Mouse (Mus musculus): ENCODE data around the gene Fndc10. TPM values are rescaled to one million over a fixed set of nuclear protein-coding genes. Genes with fewer than 3 reads are reported as not detected.
"Not testable (repeated sequence)": the region's sequence is repeated elsewhere in the genome, so short reads cannot be mapped to it uniquely, and the experiment has no call there.

Fndc10 gene
- polyA plus RNA-seq (2015; fragmentation: Nextera tagmentation; extraction: Ambion mirVana): 3.3 and 3.6 TPM in 2 replicates

DNA sequence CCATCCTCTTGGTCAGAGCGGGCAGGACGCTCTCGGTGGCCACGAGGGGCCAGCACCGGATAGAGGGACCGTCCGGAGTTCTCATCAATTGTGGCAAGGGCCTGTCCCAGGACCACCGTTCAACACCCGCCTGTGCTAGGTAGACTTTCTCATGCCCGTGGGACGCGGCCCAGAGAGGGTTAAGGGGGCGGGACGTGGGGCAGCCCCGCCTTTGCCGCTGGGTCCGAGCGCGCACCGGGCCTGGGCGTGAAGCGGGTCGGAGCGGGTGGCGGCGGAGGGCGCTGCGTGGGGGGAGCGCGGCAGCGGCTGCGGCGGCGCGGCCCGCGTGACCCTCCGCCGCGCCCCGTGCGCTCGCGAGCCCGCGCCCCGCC, at the start of gene Fndc10:
Fndc10 (plus strand) TSS at position 232 of the 371 bp plus-strand sequence.
- Histone ChIP-seq H3K36me3 (ENCODE audit: insufficient read depth, low read length) (no peaks in the 10 kb centered on the region), H3K4me2 (replicated peaks; ENCODE audit: low read depth, low read length) (peak within 1 kb of the TSS; percentile 96), H3K27ac (ENCODE audit: low read length) (no peak within 1 kb of the TSS), H3K9me3 (ENCODE audit: low read length) (no peaks in the 10 kb centered on the region), H3K4me1 (ENCODE audit: insufficient read depth, low read depth, low read length) (peaks cover 4% of the 10 kb centered on the region; the same call in 1 of the 2 replicates), H3K9ac (replicated peaks; ENCODE audit: low read depth) (peak within 1 kb of the TSS; percentile 32), H3K4me3 (ENCODE audit: low read depth, low read length) (peak within 1 kb of the TSS; percentile 62), H3K27me3 (replicated peaks; ENCODE audit: insufficient read depth, low read length) (no peaks in the 10 kb centered on the region; the same call in none of the 2 replicates)
- DNase-seq (ENCODE audit: low spot score) (peak; percentile 25), ATAC-seq (peak; percentile 78)
- under 1% methylated on average over 22 of the region's 47 CpGs for WGBS
- no peak for TF ChIP-seq EP300 (IDR thresholded peaks at IDR 0.05)
- no peak; the same call in 1 of the 2 replicates for TF ChIP-seq CTCF (IDR thresholded peaks at IDR 0.05)

DNA sequence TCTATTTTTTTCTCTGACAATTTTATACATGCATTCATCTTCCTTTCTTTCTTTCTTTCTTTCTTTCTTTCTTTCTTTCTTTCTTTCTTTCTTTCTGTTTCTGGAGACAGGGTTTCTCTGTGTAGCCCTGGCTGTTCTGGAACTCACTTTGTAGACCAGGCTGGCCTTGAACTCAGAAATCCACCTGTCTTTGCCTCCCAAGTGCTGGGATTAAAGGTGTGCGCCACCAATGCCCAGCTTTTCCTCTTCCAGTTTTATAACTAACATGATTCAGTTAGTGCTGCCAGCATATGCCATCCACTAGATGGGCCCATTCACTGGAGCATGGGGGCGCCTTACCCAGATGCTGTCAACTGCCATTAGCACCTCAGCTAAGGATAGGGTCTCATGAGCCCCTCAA, 48.8 kb upstream of the Fndc10 start, which contains the start of gene Gm10563:
Gm10563 (minus strand) TSS at position 101 of the 400 bp plus-strand sequence.
- not testable (repeated sequence) for ATAC-seq; H3K27ac ChIP-seq (ENCODE audit: low read length); DNase-seq (ENCODE audit: low spot score); H3K9ac ChIP-seq (replicated peaks; ENCODE audit: low read depth); H3K9me3 ChIP-seq (ENCODE audit: low read length); H3K4me2 ChIP-seq (replicated peaks; ENCODE audit: low read depth, low read length); H3K4me3 ChIP-seq (ENCODE audit: low read depth, low read length); H3K4me1 ChIP-seq (ENCODE audit: insufficient read depth, low read depth, low read length); H3K27me3 ChIP-seq (replicated peaks; ENCODE audit: insufficient read depth, low read length)
- H3K36me3 ChIP-seq (ENCODE audit: insufficient read depth, low read length): peaks cover 61% of the 10 kb centered on the region; the same call in 1 of the 2 replicates
- WGBS: 98% methylated on average over 2 of the region's 2 CpGs

DNA sequence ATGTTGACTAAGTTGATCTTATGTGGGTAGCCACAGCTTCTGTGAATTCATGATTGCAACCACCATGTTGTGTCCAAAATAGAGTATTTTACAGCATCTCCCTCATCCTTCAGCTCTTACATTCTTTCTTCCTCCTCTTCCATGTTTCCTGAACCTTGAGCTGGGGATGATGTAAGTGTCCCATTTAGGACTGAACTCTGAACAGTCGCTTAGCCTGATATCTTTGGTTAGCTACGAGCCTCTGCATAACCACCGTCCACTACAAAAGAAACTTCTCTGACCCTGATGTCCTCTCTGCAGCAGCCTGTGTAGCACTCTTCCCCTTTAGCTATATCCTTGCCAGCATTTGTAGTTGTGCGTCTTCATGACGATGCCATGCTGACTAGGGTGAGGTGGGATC, 48.4 kb upstream of the Fndc10 start:
- Histone ChIP-seq H3K4me2 (replicated peaks; ENCODE audit: low read depth, low read length) (no peak overlapping the region), H3K36me3 (ENCODE audit: insufficient read depth, low read length) (peaks cover 57% of the 10 kb centered on the region; the same call in 1 of the 2 replicates), H3K4me3 (ENCODE audit: low read depth, low read length) (no peak overlapping the region), H3K4me1 (ENCODE audit: insufficient read depth, low read depth, low read length) (no peaks in the 10 kb centered on the region), H3K9ac (replicated peaks; ENCODE audit: low read depth) (no peak overlapping the region), H3K27ac (ENCODE audit: low read length) (no peak overlapping the region), H3K9me3 (ENCODE audit: low read length) (no peaks in the 10 kb centered on the region), H3K27me3 (replicated peaks; ENCODE audit: insufficient read depth, low read length) (no peaks in the 10 kb centered on the region)
- TF ChIP-seq CTCF (IDR thresholded peaks at IDR 0.05) (no peak), EP300 (IDR thresholded peaks at IDR 0.05) (no peak)
- ATAC-seq (no peak), DNase-seq (ENCODE audit: low spot score) (no peak)
- 92% methylated on average over 5 of the region's 5 CpGs for WGBS

DNA sequence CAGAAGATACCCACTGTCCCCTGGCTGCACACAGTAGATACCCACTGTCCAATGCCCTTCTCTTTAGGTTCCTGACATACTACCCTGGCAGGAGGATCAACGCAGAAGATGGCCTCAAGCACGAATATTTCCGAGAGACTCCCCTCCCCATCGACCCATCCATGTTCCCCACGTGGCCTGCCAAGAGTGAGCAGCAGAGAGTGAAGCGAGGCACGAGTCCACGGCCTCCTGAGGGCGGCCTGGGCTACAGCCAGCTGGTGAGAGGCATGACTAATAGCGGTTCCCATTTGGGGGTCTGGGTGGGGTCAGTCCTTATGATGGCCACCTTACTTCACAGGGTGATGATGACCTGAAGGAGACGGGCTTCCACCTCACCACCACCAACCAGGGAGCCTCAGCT, 44.8 kb upstream of the Fndc10 start:
- Histone ChIP-seq H3K4me2 (replicated peaks; ENCODE audit: low read depth, low read length) (no peak overlapping the region), H3K36me3 (ENCODE audit: insufficient read depth, low read length) (peaks cover 27% of the 10 kb centered on the region; the same call in 1 of the 2 replicates), H3K9ac (replicated peaks; ENCODE audit: low read depth) (no peak overlapping the region), H3K27ac (ENCODE audit: low read length) (no peak overlapping the region), H3K27me3 (replicated peaks; ENCODE audit: insufficient read depth, low read length) (0 out of 2 replicates have a peak, but pooled peaks cover 4% of the 10 kb centered on the region), H3K4me1 (ENCODE audit: insufficient read depth, low read depth, low read length) (peaks cover 19% of the 10 kb centered on the region), H3K9me3 (ENCODE audit: low read length) (no peaks in the 10 kb centered on the region), H3K4me3 (ENCODE audit: low read depth, low read length) (no peak overlapping the region)
- WGBS: 92% methylated on average over 11 of the region's 11 CpGs
- no peak for TF ChIP-seq EP300 (IDR thresholded peaks at IDR 0.05)
- no peak for TF ChIP-seq CTCF (IDR thresholded peaks at IDR 0.05)
- ATAC-seq (no peak), DNase-seq (ENCODE audit: low spot score) (no peak)

DNA sequence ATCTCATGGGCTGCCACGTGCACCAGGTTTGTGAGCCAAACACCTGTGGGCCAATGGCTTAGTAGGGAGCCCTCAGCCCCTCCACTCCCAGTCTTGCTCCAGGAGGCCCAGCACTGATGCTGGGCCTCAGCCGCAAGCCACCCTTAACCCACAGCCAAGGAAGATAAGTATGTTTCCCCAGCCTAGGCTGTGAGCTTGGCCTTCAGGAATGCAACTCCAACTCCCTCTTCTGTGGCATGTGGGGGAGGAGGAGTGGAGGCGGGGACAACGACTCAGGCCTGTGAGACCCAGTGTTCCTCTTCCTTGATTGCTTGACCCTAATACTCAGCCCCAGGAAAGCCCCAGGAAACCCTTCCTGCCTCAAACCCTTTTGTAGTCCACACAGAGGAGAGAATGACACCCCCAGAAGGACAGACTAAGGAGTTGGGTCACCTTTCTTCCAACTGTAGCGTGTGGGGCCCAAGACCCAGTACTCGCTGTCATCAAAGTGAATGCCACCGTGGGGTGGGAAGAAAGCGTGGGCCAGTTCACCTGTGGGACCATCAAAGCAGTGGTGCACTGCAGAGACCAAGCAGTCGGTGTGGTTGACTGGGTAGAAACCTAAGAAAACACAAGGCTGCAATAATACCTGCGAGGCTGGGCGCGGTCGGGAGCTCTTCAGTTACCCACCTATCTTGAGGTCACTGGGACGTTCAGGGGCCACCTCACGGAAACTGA, 42.4 kb upstream of the Fndc10 start:
- TF ChIP-seq CTCF (IDR thresholded peaks at IDR 0.05) (no peak; the same call in 1 of the 2 replicates), EP300 (IDR thresholded peaks at IDR 0.05) (peak; percentile 21; the same call in 1 of the 2 replicates)
- peak; percentile 90 for DNase-seq (ENCODE audit: low spot score)
- WGBS: 47% methylated on average over 14 of the region's 15 CpGs
- Histone ChIP-seq H3K36me3 (ENCODE audit: insufficient read depth, low read length) (peaks cover 27% of the 10 kb centered on the region; the same call in 1 of the 2 replicates), H3K4me3 (ENCODE audit: low read depth, low read length) (no peak overlapping the region), H3K27me3 (replicated peaks; ENCODE audit: insufficient read depth, low read length) (0 out of 2 replicates have a peak, but pooled peaks cover 4% of the 10 kb centered on the region), H3K27ac (ENCODE audit: low read length) (peak overlapping the region; percentile 69; the same call in 1 of the 2 replicates), H3K9me3 (ENCODE audit: low read length) (no peaks in the 10 kb centered on the region), H3K4me2 (replicated peaks; ENCODE audit: low read depth, low read length) (no peak overlapping the region), H3K9ac (replicated peaks; ENCODE audit: low read depth) (no peak overlapping the region), H3K4me1 (ENCODE audit: insufficient read depth, low read depth, low read length) (peaks cover 23% of the 10 kb centered on the region)
- ATAC-seq: peak; percentile 82

DNA sequence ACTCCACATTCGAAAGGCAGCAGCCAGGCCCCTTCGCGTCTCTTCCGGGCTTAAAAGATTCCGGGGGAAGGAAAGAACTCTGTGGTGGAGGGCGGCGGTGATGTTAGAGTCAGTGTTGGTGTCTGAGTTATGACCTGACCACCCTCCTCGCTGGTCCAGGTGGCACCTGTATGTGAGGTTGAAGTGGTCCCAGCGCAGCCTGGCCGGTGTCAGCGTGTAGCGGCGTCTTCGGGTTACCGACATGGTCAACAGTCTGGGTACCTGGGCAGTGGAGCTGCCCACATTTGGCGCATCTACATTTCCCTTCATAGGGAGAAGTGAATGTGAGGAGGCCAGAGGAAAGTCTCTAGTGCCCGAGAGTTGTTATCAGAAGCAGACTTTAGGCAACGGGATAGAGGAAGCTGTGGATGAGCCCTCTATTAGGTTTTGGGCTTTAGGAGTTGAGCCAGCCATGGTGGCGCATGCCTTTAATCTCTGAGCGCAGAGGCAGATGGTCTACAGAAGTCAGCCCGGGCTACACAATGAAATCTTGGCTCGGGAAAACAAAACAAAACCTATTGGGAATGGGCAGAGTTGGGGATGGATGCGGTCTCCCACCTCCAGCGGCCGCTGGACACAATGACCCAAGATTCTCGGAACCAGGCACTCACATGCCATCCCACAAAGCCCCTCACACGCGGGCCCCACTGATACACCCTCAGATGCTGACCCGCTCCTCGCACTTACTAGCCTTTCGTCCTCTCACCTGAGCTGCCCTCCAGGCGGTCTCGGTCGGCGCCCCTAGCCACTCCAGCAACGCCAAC, 41.7 kb upstream of the Fndc10 start:
- 0 out of 2 replicates have a peak, but pooled peaks cover 4% of the 10 kb centered on the region for H3K27me3 ChIP-seq (replicated peaks; ENCODE audit: insufficient read depth, low read length)
- 24% methylated on average over 35 of the region's 36 CpGs for WGBS
- TF ChIP-seq EP300 (IDR thresholded peaks at IDR 0.05) (no peak), CTCF (IDR thresholded peaks at IDR 0.05) (no peak)
- H3K4me2 ChIP-seq (replicated peaks; ENCODE audit: low read depth, low read length): peak overlapping the region; percentile 63
- peaks cover 23% of the 10 kb centered on the region; the same call in 1 of the 2 replicates for H3K36me3 ChIP-seq (ENCODE audit: insufficient read depth, low read length)
- DNase-seq (ENCODE audit: low spot score): no peak
- 0 out of 2 replicates have a peak overlapping the region, but pooled peaks have one; percentile 29 for H3K27ac ChIP-seq (ENCODE audit: low read length)
- H3K9ac ChIP-seq (replicated peaks; ENCODE audit: low read depth): peak overlapping the region; percentile 9; the same call in 1 of the 2 replicates
- no peak for ATAC-seq
- peaks cover 23% of the 10 kb centered on the region for H3K4me1 ChIP-seq (ENCODE audit: insufficient read depth, low read depth, low read length)
- no peaks in the 10 kb centered on the region for H3K9me3 ChIP-seq (ENCODE audit: low read length)
- H3K4me3 ChIP-seq (ENCODE audit: low read depth, low read length): peak overlapping the region; percentile 33
